Mouse (Mus musculus) midbrain, embryonic 13.5 days (tissue): ENCODE results near the gene Rasl11b. TPM values are rescaled to one million over a fixed set of nuclear protein-coding genes. Genes with fewer than 3 reads are reported as not detected.
A peak's percentile ranks its signal among the peaks of the same experiment; 100 is the strongest.

Experiments used
- ATAC-seq: fragments of 200-750 bp; cut with Nextera tagmentation; 2 replicates; pipeline ENCODE4 v1.8.0; 2017; ENCODE audit warnings: mild to moderate bottlenecking, moderate TSS enrichment, moderate library complexity
- H3K27ac ChIP-seq: fragments of 300-500 bp; sonication (generic); 2 replicates; pipeline ENCODE4 v1.5.1; 2015; ENCODE audit warnings: inconsistent platforms, mild to moderate bottlenecking, moderate library complexity
- H3K27me3 ChIP-seq: fragments of 300-500 bp; sonication (generic); 2 replicates; pipeline ENCODE4 v1.6.1; 2015; ENCODE audit warnings: mild to moderate bottlenecking, inconsistent platforms
- H3K36me3 ChIP-seq: fragments of 300-500 bp; sonication (generic); 2 replicates; pipeline ENCODE4 v1.6.1; 2015; ENCODE audit warnings: mild to moderate bottlenecking, inconsistent platforms
- H3K4me1 ChIP-seq: fragments of 300-500 bp; sonication (generic); replicated peaks from 2 replicates; pipeline ENCODE4 v1.6.1; 2015; ENCODE audit warnings: inconsistent platforms
- H3K4me2 ChIP-seq: fragments of 300-500 bp; sonication (generic); replicated peaks from 2 replicates; pipeline ENCODE4 v1.6.1; 2015; ENCODE audit warnings: moderate library complexity, mild to moderate bottlenecking, inconsistent platforms
- H3K4me3 ChIP-seq: fragments of 300-500 bp; sonication (generic); replicated peaks from 2 replicates; pipeline ENCODE4 v1.5.1; 2015; ENCODE audit warnings: mild to moderate bottlenecking, inconsistent platforms
- H3K9ac ChIP-seq: fragments of 300-500 bp; sonication (generic); replicated peaks from 2 replicates; pipeline ENCODE4 v1.6.1; 2015; ENCODE audit warnings: mild to moderate bottlenecking, inconsistent platforms
- H3K9me3 ChIP-seq: fragments of 300-500 bp; sonication (generic); 2 replicates; pipeline ENCODE4 v1.6.1; 2016; ENCODE audit warnings: mild to moderate bottlenecking, inconsistent platforms
- WGBS: fragments of 180-500 bp; shearing (Covaris S2); methylation state at CpG from one replicate; pipeline ENCODE4 v1.1.7; 2015; 5-methylcytosine and 5-hydroxymethylcytosine counted together
- polyA plus RNA-seq: library from polyadenylated mRNA; unstranded; fragments of >200 nt; fragmentation: Nextera tagmentation; extraction: Ambion mirVana; gene quantifications from 2 replicates; pipeline ENCODE4 v1.2.1, GENCODE M21; 2015

Rasl11b gene
- polyA plus RNA-seq, 1 experiment from 2014 or later = 11.0 TPM

- Histone ChIP-seq H3K9ac (no peak overlapping the region), H3K4me2 (no peak overlapping the region)
- no peak for ATAC-seq
Measured at GRCm38 (mm10) chr5:74201570-74202357, 6.7 kb downstream of the Rasl11b start.

GRCm38 (mm10) chr5:74202515-74202914 is 7.4 kb downstream of the Rasl11b start:
- Histone ChIP-seq H3K27ac (no peak overlapping the region), H3K4me3 (no peak overlapping the region), H3K4me1 (peaks cover 7% of the 10 kb centered on the region; the same call in 1 of the 2 replicates), H3K27me3 (no peaks in the 10 kb centered on the region; the same call in 1 of the 2 replicates), H3K36me3 (peaks cover 11% of the 10 kb centered on the region), H3K9me3 (0 out of 2 replicates have a peak, but pooled peaks cover 4% of the 10 kb centered on the region), H3K4me2 (no peak overlapping the region), H3K9ac (no peak overlapping the region)
- ATAC-seq = no peak
- WGBS = 87% methylated on average over 4 of the region's 4 CpGs

More at GRCm38 (mm10) chr5:74201570-74202357, 6.7 kb downstream of the Rasl11b start:
- Histone ChIP-seq H3K4me3 (no peak overlapping the region), H3K36me3 (peaks cover 11% of the 10 kb centered on the region), H3K27me3 (no peaks in the 10 kb centered on the region; the same call in 1 of the 2 replicates), H3K27ac (no peak overlapping the region), H3K9me3 (0 out of 2 replicates have a peak, but pooled peaks cover 4% of the 10 kb centered on the region), H3K4me1 (peaks cover 8% of the 10 kb centered on the region; the same call in 1 of the 2 replicates)
- WGBS = 68% methylated on average over 10 of the region's 10 CpGs

- H3K4me3 ChIP-seq = no peak overlapping the region
- ATAC-seq = no peak
- 74% methylated on average over 5 of the region's 5 CpGs for WGBS
- no peaks in the 10 kb centered on the region for H3K4me1 ChIP-seq
- H3K9ac ChIP-seq = no peak overlapping the region
- H3K27me3 ChIP-seq = no peaks in the 10 kb centered on the region; the same call in 1 of the 2 replicates
- no peak overlapping the region for H3K4me2 ChIP-seq
- 0 out of 2 replicates have a peak, but pooled peaks cover 4% of the 10 kb centered on the region for H3K36me3 ChIP-seq
- H3K9me3 ChIP-seq = 0 out of 2 replicates have a peak, but pooled peaks cover 4% of the 10 kb centered on the region
- H3K27ac ChIP-seq = no peak overlapping the region
Measured at GRCm38 (mm10) chr5:74204465-74204864, 9.4 kb downstream of the Rasl11b start.

- Histone ChIP-seq H3K27ac (no peak overlapping the region), H3K4me2 (no peak overlapping the region), H3K4me1 (no peaks in the 10 kb centered on the region), H3K4me3 (no peak overlapping the region), H3K27me3 (no peaks in the 10 kb centered on the region; the same call in 1 of the 2 replicates), H3K9ac (no peak overlapping the region), H3K9me3 (0 out of 2 replicates have a peak, but pooled peaks cover 4% of the 10 kb centered on the region), H3K36me3 (0 out of 2 replicates have a peak, but pooled peaks cover 4% of the 10 kb centered on the region)
- ATAC-seq = no peak
- WGBS = 40% methylated on average over 8 of the region's 8 CpGs
Measured at GRCm38 (mm10) chr5:74205509-74205908, 10.4 kb downstream of the Rasl11b start.

GRCm38 (mm10) chr5:74206038-74206437 is 11.0 kb downstream of the Rasl11b start:
- H3K4me1 ChIP-seq = no peaks in the 10 kb centered on the region
- H3K4me2 ChIP-seq = no peak overlapping the region
- no peak overlapping the region for H3K4me3 ChIP-seq
- no peaks in the 10 kb centered on the region; the same call in 1 of the 2 replicates for H3K27me3 ChIP-seq
- no peak overlapping the region for H3K27ac ChIP-seq
- 0 out of 2 replicates have a peak, but pooled peaks cover 4% of the 10 kb centered on the region for H3K36me3 ChIP-seq
- H3K9ac ChIP-seq = no peak overlapping the region
- ATAC-seq = no peak
- WGBS = 87% methylated on average over 7 of the region's 7 CpGs
- H3K9me3 ChIP-seq = 0 out of 2 replicates have a peak, but pooled peaks cover 4% of the 10 kb centered on the region

- ATAC-seq = no peak
- Histone ChIP-seq H3K9ac (no peak overlapping the region), H3K27ac (no peak overlapping the region), H3K36me3 (0 out of 2 replicates have a peak, but pooled peaks cover 4% of the 10 kb centered on the region), H3K4me3 (no peak overlapping the region), H3K9me3 (0 out of 2 replicates have a peak, but pooled peaks cover 4% of the 10 kb centered on the region), H3K4me1 (no peaks in the 10 kb centered on the region), H3K4me2 (no peak overlapping the region), H3K27me3 (no peaks in the 10 kb centered on the region; the same call in 1 of the 2 replicates)
- 86% methylated on average over 7 of the region's 7 CpGs for WGBS
Measured at GRCm38 (mm10) chr5:74206649-74207048, 11.6 kb downstream of the Rasl11b start.

- Histone ChIP-seq H3K27me3 (peaks cover 1% of the 10 kb centered on the region; the same call in 1 of the 2 replicates), H3K9ac (no peak overlapping the region), H3K4me3 (no peak overlapping the region), H3K27ac (no peak overlapping the region), H3K4me1 (no peaks in the 10 kb centered on the region), H3K4me2 (no peak overlapping the region), H3K9me3 (0 out of 2 replicates have a peak, but pooled peaks cover 4% of the 10 kb centered on the region), H3K36me3 (0 out of 2 replicates have a peak, but pooled peaks cover 4% of the 10 kb centered on the region)
- 81% methylated on average over 3 of the region's 3 CpGs for WGBS
- no peak for ATAC-seq
Measured at GRCm38 (mm10) chr5:74207209-74207608, 12.1 kb downstream of the Rasl11b start.

- Histone ChIP-seq H3K4me2 (no peak overlapping the region), H3K36me3 (no peaks in the 10 kb centered on the region), H3K4me3 (no peak overlapping the region), H3K27me3 (peaks cover 3% of the 10 kb centered on the region; the same call in 1 of the 2 replicates), H3K9ac (no peak overlapping the region), H3K4me1 (no peaks in the 10 kb centered on the region), H3K9me3 (no peaks in the 10 kb centered on the region), H3K27ac (no peak overlapping the region)
- WGBS = 76% methylated on average over 7 of the region's 7 CpGs
- no peak for ATAC-seq
Measured at GRCm38 (mm10) chr5:74208438-74208837, 13.4 kb downstream of the Rasl11b start.

GRCm38 (mm10) chr5:74209640-74210039 is 14.6 kb downstream of the Rasl11b start:
- Histone ChIP-seq H3K4me2 (no peak overlapping the region), H3K4me3 (no peak overlapping the region), H3K4me1 (peaks cover 6% of the 10 kb centered on the region; the same call in 1 of the 2 replicates), H3K27ac (no peak overlapping the region), H3K36me3 (no peaks in the 10 kb centered on the region), H3K9ac (no peak overlapping the region), H3K27me3 (peaks cover 3% of the 10 kb centered on the region; the same call in 1 of the 2 replicates), H3K9me3 (no peaks in the 10 kb centered on the region)
- 88% methylated on average over 4 of the region's 4 CpGs for WGBS
- ATAC-seq = no peak

- Histone ChIP-seq H3K27ac (no peak overlapping the region), H3K9me3 (no peaks in the 10 kb centered on the region), H3K27me3 (peaks cover 3% of the 10 kb centered on the region; the same call in 1 of the 2 replicates), H3K4me2 (no peak overlapping the region), H3K9ac (no peak overlapping the region), H3K36me3 (no peaks in the 10 kb centered on the region), H3K4me1 (peaks cover 16% of the 10 kb centered on the region), H3K4me3 (no peak overlapping the region)
- no peak for ATAC-seq
- 83% methylated on average over 11 of the region's 11 CpGs for WGBS
Measured at GRCm38 (mm10) chr5:74211346-74211745, 16.3 kb downstream of the Rasl11b start.

- 5% methylated on average over 7 of the region's 7 CpGs for WGBS
- no peak overlapping the region; the same call in 1 of the 2 replicates for H3K4me2 ChIP-seq
- H3K9ac ChIP-seq = no peak overlapping the region
- H3K9me3 ChIP-seq = no peaks in the 10 kb centered on the region
- no peak for ATAC-seq
- no peaks in the 10 kb centered on the region for H3K36me3 ChIP-seq
- H3K27me3 ChIP-seq = 0 out of 2 replicates have a peak, but pooled peaks cover 3% of the 10 kb centered on the region
- H3K4me1 ChIP-seq = peaks cover 22% of the 10 kb centered on the region
- no peak overlapping the region for H3K4me3 ChIP-seq
- peak overlapping the region; percentile 53 for H3K27ac ChIP-seq
Measured at GRCm38 (mm10) chr5:74214501-74215110, 19.5 kb downstream of the Rasl11b start.
